Mouse (Mus musculus) liver, embryonic 13.5 days (tissue): ENCODE measurements at regions not wholly inside any gene's neighbourhood (a gene's known extent, or its start where the extent isn't known, plus 50 kb on each side); places are given as distances from the start of the nearest gene placed in this dataset.

Source experiments
- ATAC-seq: fragments of 200-750 bp; cut with Nextera tagmentation; 2 replicates; pipeline ENCODE4 v1.8.0; 2017; ENCODE audit warnings: low read depth, mild to moderate bottlenecking, moderate number of reproducible peaks, moderate library complexity
- DNase-seq: peaks from one replicate; pipeline ENCODE4 v3.0.0; 2022
- H3K27ac ChIP-seq: fragments of 300-500 bp; sonication (generic); 2 replicates; pipeline ENCODE4 v1.5.1; 2015; ENCODE audit warnings: moderate library complexity, mild to moderate bottlenecking, inconsistent platforms
- H3K27me3 ChIP-seq: fragments of 300-500 bp; sonication (generic); 2 replicates; pipeline ENCODE4 v1.6.1; 2015; ENCODE audit warnings: mild to moderate bottlenecking, inconsistent platforms
- H3K36me3 ChIP-seq: fragments of 300-500 bp; sonication (generic); 2 replicates; pipeline ENCODE4 v1.6.1; 2015; ENCODE audit warnings: mild to moderate bottlenecking, inconsistent platforms
- H3K4me1 ChIP-seq: fragments of 300-500 bp; sonication (generic); replicated peaks from 2 replicates; pipeline ENCODE4 v1.6.1; 2015; ENCODE audit warnings: inconsistent platforms
- H3K4me2 ChIP-seq: fragments of 300-500 bp; sonication (generic); 2 replicates; pipeline ENCODE4 v1.6.1; 2015; ENCODE audit warnings: inconsistent platforms, mild to moderate bottlenecking, moderate library complexity
- H3K4me3 ChIP-seq: fragments of 300-500 bp; sonication (generic); replicated peaks from 2 replicates; pipeline ENCODE4 v1.5.1; 2015; ENCODE audit warnings: mild to moderate bottlenecking, inconsistent platforms
- H3K9ac ChIP-seq: fragments of 300-500 bp; sonication (generic); 2 replicates; pipeline ENCODE4 v1.6.1; 2015; ENCODE audit warnings: mild to moderate bottlenecking, inconsistent platforms
- H3K9me3 ChIP-seq: fragments of 300-500 bp; sonication (generic); replicated peaks from 2 replicates; pipeline ENCODE4 v1.6.1; 2016; ENCODE audit warnings: inconsistent platforms
- WGBS: fragments of 180-500 bp; shearing (Covaris S2); methylation state at CpG from one replicate; pipeline ENCODE4 v1.1.7; 2015; ENCODE audit not compliant: insufficient replicate concordance; 5-methylcytosine and 5-hydroxymethylcytosine counted together

- no peaks in the 10 kb centered on the region for H3K27me3 ChIP-seq
- no peak overlapping the region for H3K4me3 ChIP-seq
- no peak overlapping the region for H3K27ac ChIP-seq
- H3K4me2 ChIP-seq: no peak overlapping the region
- no peaks in the 10 kb centered on the region for H3K36me3 ChIP-seq
- 52% methylated on average over 2 of the region's 2 CpGs for WGBS
- no peaks in the 10 kb centered on the region for H3K4me1 ChIP-seq
- no peak for ATAC-seq
- no peak overlapping the region for H3K9ac ChIP-seq
- no peaks in the 10 kb centered on the region for H3K9me3 ChIP-seq
- DNase-seq: no peak
These were observed 215.3 kb downstream of the Mreg start for GRCm38 (mm10) chr1:71996828-71997227.

- ATAC-seq: no peak
- 69% methylated on average over 7 of the region's 7 CpGs for whole genome bisulfite sequencing
- Histone ChIP-seq H3K27ac (no peak overlapping the region), H3K4me1 (no peaks in the 10 kb centered on the region), H3K36me3 (no peaks in the 10 kb centered on the region), H3K9me3 (no peaks in the 10 kb centered on the region), H3K4me3 (no peak overlapping the region), H3K27me3 (no peaks in the 10 kb centered on the region), H3K9ac (no peak overlapping the region), H3K4me2 (no peak overlapping the region)
- no peak for DNase-seq
These were observed 215.9 kb downstream of the Mreg start for GRCm38 (mm10) chr1:71996234-71996619.

- ATAC-seq (no peak), DNase-seq (no peak)
- Histone ChIP-seq H3K4me1 (no peaks in the 10 kb centered on the region), H3K4me2 (no peak overlapping the region), H3K36me3 (no peaks in the 10 kb centered on the region), H3K27me3 (no peaks in the 10 kb centered on the region), H3K9me3 (no peaks in the 10 kb centered on the region), H3K9ac (no peak overlapping the region), H3K27ac (no peak overlapping the region), H3K4me3 (no peak overlapping the region)
- 72% methylated on average over 16 of the region's 16 CpGs for WGBS
These were observed 216.4 kb downstream of the Mreg start for GRCm38 (mm10) chr1:71995573-71996233.

- H3K4me3 ChIP-seq: no peak overlapping the region
- H3K36me3 ChIP-seq: no peaks in the 10 kb centered on the region
- ATAC-seq (no peak), DNase-seq (no peak)
- no peak overlapping the region for H3K4me2 ChIP-seq
- H3K27me3 ChIP-seq: no peaks in the 10 kb centered on the region
- no peaks in the 10 kb centered on the region for H3K4me1 ChIP-seq
- H3K9me3 ChIP-seq: no peaks in the 10 kb centered on the region
- no peak overlapping the region for H3K27ac ChIP-seq
- no peak overlapping the region for H3K9ac ChIP-seq
- WGBS: 75% methylated on average over 3 of the region's 3 CpGs
These were observed 221.2 kb downstream of the Mreg start for GRCm38 (mm10) chr1:71990936-71991335.

- H3K4me2 ChIP-seq: no peak overlapping the region
- H3K4me3 ChIP-seq: no peak overlapping the region
- no peaks in the 10 kb centered on the region for H3K27me3 ChIP-seq
- DNase-seq (no peak), ATAC-seq (no peak)
- no peaks in the 10 kb centered on the region for H3K36me3 ChIP-seq
- H3K27ac ChIP-seq: no peak overlapping the region
- no peaks in the 10 kb centered on the region for H3K9me3 ChIP-seq
- no peak overlapping the region for H3K9ac ChIP-seq
- 69% methylated on average over 3 of the region's 3 CpGs for WGBS
- H3K4me1 ChIP-seq: no peaks in the 10 kb centered on the region
These were observed 224.0 kb downstream of the Mreg start for GRCm38 (mm10) chr1:71988086-71988485.

GRCm38 (mm10) chr1:71986047-71986446 lies 226.1 kb downstream of the Mreg start:
- Histone ChIP-seq H3K4me2 (no peak overlapping the region), H3K9me3 (no peaks in the 10 kb centered on the region), H3K36me3 (no peaks in the 10 kb centered on the region), H3K4me1 (no peaks in the 10 kb centered on the region), H3K4me3 (no peak overlapping the region), H3K27ac (no peak overlapping the region), H3K9ac (no peak overlapping the region), H3K27me3 (no peaks in the 10 kb centered on the region)
- WGBS: 30% methylated on average over 1 of the region's 1 CpGs
- DNase-seq (no peak), ATAC-seq (no peak)

- no peak overlapping the region for H3K27ac ChIP-seq
- H3K27me3 ChIP-seq: no peaks in the 10 kb centered on the region
- 74% methylated on average over 7 of the region's 7 CpGs for WGBS
- no peak overlapping the region for H3K4me3 ChIP-seq
- no peaks in the 10 kb centered on the region for H3K9me3 ChIP-seq
- H3K4me1 ChIP-seq: no peaks in the 10 kb centered on the region
- no peaks in the 10 kb centered on the region for H3K36me3 ChIP-seq
- H3K4me2 ChIP-seq: no peak overlapping the region
- ATAC-seq: no peak
- no peak overlapping the region for H3K9ac ChIP-seq
- DNase-seq: no peak
These were observed 228.3 kb downstream of the Mreg start for GRCm38 (mm10) chr1:71983786-71984185.

- ATAC-seq (no peak), DNase-seq (no peak)
- Histone ChIP-seq H3K4me2 (no peak overlapping the region), H3K4me3 (no peak overlapping the region), H3K27me3 (no peaks in the 10 kb centered on the region), H3K9me3 (no peaks in the 10 kb centered on the region), H3K9ac (no peak overlapping the region), H3K27ac (no peak overlapping the region), H3K4me1 (no peaks in the 10 kb centered on the region), H3K36me3 (no peaks in the 10 kb centered on the region)
- WGBS: 52% methylated on average over 5 of the region's 5 CpGs
These were observed 229.5 kb downstream of the Mreg start for GRCm38 (mm10) chr1:71982423-71983262.

GRCm38 (mm10) chr1:71980624-71981023 lies 231.5 kb downstream of the Mreg start:
- no peaks in the 10 kb centered on the region for H3K36me3 ChIP-seq
- no peak overlapping the region for H3K9ac ChIP-seq
- DNase-seq: no peak

GRCm38 (mm10) chr1:71979261-71979660 lies 232.8 kb downstream of the Mreg start:
- ATAC-seq: no peak
- no peak overlapping the region for H3K4me3 ChIP-seq
- WGBS: 66% methylated on average over 4 of the region's 4 CpGs

More at GRCm38 (mm10) chr1:71980624-71981023, 231.5 kb downstream of the Mreg start:
- 63% methylated on average over 4 of the region's 4 CpGs for WGBS
- no peak overlapping the region for H3K27ac ChIP-seq
- no peak overlapping the region for H3K4me2 ChIP-seq
- no peaks in the 10 kb centered on the region for H3K27me3 ChIP-seq
- H3K4me1 ChIP-seq: no peaks in the 10 kb centered on the region
- no peaks in the 10 kb centered on the region for H3K9me3 ChIP-seq
- no peak overlapping the region for H3K4me3 ChIP-seq
- ATAC-seq: no peak

GRCm38 (mm10) chr1:71977361-71977760 lies 234.7 kb downstream of the Mreg start:
- 74% methylated on average over 5 of the region's 5 CpGs for WGBS

More at GRCm38 (mm10) chr1:71979261-71979660, 232.8 kb downstream of the Mreg start:
- no peaks in the 10 kb centered on the region for H3K36me3 ChIP-seq
- H3K9me3 ChIP-seq: no peaks in the 10 kb centered on the region
- H3K27me3 ChIP-seq: no peaks in the 10 kb centered on the region
- H3K4me1 ChIP-seq: no peaks in the 10 kb centered on the region
- H3K4me2 ChIP-seq: no peak overlapping the region
- H3K27ac ChIP-seq: no peak overlapping the region
- no peak for DNase-seq
- H3K9ac ChIP-seq: no peak overlapping the region

More at GRCm38 (mm10) chr1:71977361-71977760, 234.7 kb downstream of the Mreg start:
- Histone ChIP-seq H3K9ac (no peak overlapping the region), H3K4me1 (no peaks in the 10 kb centered on the region), H3K36me3 (no peaks in the 10 kb centered on the region), H3K27ac (no peak overlapping the region), H3K27me3 (no peaks in the 10 kb centered on the region), H3K4me3 (no peak overlapping the region), H3K4me2 (no peak overlapping the region), H3K9me3 (no peaks in the 10 kb centered on the region)
- no peak for DNase-seq
- ATAC-seq: no peak
